Mouse (Mus musculus) bone marrow, adult 2 months (tissue): Measurements from ENCODE around the gene Tead1.

Source experiments
- CTCF ChIP-seq: fragments of 200-500 bp; IDR thresholded peaks from 2 replicates; pipeline ENCODE4 v1.5.1; 2011; ENCODE audit warnings: low read length, control low read depth; ENCODE audit not compliant: control insufficient read depth, insufficient read depth
- POLR2A ChIP-seq: fragments of 200-500 bp; IDR thresholded peaks from 2 replicates; pipeline ENCODE4 v1.6.1; 2011; ENCODE audit warnings: low read depth, mild to moderate bottlenecking, control low read depth, low read length, borderline replicate concordance; ENCODE audit not compliant: control insufficient read depth

DNA sequence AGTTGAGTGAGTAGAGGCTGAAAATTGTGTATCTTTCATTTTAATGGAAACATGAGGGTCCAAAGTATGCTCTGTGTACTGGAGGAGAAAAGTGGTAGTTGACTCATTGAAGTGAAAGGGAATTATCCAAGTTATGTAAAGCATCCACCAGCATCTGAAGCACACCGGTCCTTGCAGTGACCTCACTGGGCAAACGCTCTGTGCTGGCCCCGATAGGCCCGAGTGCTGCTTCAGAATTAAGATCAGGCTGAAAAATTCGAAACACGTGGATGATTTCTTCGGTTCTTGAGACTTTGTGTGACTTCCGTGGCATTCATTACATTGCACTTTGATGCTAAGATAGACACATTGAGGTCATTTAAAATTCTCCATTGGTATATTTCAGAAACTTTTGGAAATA lies 185.1 kb downstream of the Tead1 start:
- TF ChIP-seq CTCF (no peak), POLR2A (no peak)
